Mouse (Mus musculus) Patski (cell line): Measurements from ENCODE around the gene Ism1. TPM values are rescaled to one million over a fixed set of nuclear protein-coding genes. Genes with fewer than 3 reads are reported as not detected.

Experiments
- ATAC-seq: fragments of 100-300 bp; one replicate; pipeline ENCODE4 v1.8.0; 2021
- CTCF ChIA-PET: fragments of 350-600 bp; sonication (Branson Sonifier 250); formaldehyde crosslinking; loops from one replicate; lab custom pipeline; 2022; ENCODE audit warnings: inconsistent platforms; lab: Charles Lee
- POLR2A ChIA-PET: fragments of 350-600 bp; sonication (Branson Sonifier 250); formaldehyde crosslinking; loops from one replicate; lab custom pipeline; 2022; ENCODE audit warnings: antibody characterized with exemption, inconsistent platforms; lab: Charles Lee
- DNase-seq: peaks from one replicate; pipeline ENCODE4 v3.0.0-alpha.2; 2011; ENCODE audit warnings: low read depth, low spot score
- H3K27me3 ChIP-seq: fragments of 371-371 bp; one replicate; pipeline ENCODE4 v1.5.1; 2021
- CTCF ChIP-seq: fragments of 100-300 bp; IDR thresholded peaks from one replicate; pipeline ENCODE4 v1.5.1; 2021
- in situ Hi-C: fragments of 300-500 bp; cut with MboI; formaldehyde crosslinking; loops from 3 replicates; pipeline ENCODE4 v1.11.1; 2018; ENCODE audit warnings: low pct_unique_long_range_greater_than_20kb, mixed read lengths
- polyA plus RNA-seq: library from polyadenylated mRNA; unstranded; gene quantifications from one replicate; pipeline ENCODE4 v1.2.3, GENCODE M21; 2021

Gene Ism1
- polyA plus RNA-seq, 1 experiment from 2014 or later, result not detected

DNA sequence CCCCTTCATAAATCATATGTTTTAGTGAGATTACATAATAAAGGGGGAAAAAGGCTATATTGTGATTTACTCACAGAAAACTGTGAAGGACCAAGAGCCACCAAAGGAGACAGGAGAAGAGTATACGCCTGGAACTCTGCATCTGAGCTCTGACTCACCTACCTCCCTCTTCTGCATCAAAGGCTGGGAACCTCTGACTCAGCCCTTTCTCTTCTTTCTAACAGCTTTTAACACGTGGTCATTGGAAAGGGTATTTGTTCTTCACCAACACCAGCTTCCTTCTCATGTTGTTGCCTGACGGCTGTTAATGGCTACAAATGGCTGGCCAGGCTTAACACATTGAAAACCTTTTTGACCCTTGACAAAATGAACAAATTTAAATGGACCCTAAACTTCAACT, 36.2 kb downstream of the Ism1 start:
- no peak for DNase-seq
- in situ Hi-C loops, result no loop called here
- ChIA-PET POLR2A (interaction anchor here (0.8 kb wide), 1 partner anchor 8 kb away, joined by 3 read pairs; no protein-coding TSS in a partner anchor), CTCF (interaction anchor here (1.3 kb wide), 1 partner anchor 34 kb away, joined by 4 read pairs; no protein-coding TSS in a partner anchor)
- ATAC-seq, result no peak
- no peak for TF ChIP-seq CTCF
- H3K27me3 ChIP-seq, result peaks cover 6% of the 10 kb centered on the region

DNA sequence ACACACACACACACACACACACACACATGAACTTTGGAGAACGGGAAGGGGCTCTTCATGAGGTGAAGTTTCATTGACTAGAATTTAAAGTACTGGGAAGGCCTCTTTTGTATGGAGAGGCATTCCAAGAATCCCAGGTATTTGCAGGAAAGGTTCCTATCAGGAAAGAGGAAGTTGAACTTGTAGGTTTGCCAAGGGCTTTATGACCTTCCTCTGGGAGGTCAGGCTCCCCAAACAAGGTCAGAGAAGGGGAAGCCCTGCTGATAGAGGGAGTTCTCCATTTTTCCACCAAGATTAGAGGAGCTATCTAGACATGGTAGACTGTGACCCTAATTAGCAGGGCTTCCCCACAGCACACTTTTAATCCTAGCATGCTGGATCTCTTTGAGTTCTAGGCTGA, 39.8 kb downstream of the Ism1 start:
- ChIA-PET POLR2A (no interaction called here), CTCF (interaction anchor here (1.0 to 1.4 kb wide), 2 partner anchors 15 to 20 kb away, joined by 3 read pairs; no protein-coding TSS in a partner anchor)
- no peak for TF ChIP-seq CTCF
- in situ Hi-C loops, result no loop called here
- ATAC-seq (no peak), DNase-seq (no peak)
- peaks cover 6% of the 10 kb centered on the region for H3K27me3 ChIP-seq

DNA sequence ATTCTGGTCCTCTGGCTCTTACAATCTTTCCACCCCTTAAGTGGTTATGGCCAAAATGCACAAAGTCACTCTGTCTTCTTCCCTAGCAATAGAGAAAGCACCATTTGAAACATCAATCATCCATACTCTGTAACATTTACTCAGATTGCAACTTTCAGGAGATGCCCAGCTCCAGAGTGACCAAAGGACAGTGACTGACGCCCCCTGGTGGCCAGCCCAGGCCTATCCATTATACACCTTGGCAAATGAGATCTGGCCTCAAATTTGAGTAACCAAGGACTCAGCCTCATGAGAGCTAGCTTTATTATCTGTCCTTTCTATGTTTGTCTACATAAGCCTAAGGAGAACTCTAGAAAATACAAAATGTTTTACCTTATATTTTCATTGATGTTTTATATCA, 44.7 kb downstream of the Ism1 start:
- in situ Hi-C loops, result no loop called here
- no peak for DNase-seq
- CTCF ChIA-PET, result no interaction called here

DNA sequence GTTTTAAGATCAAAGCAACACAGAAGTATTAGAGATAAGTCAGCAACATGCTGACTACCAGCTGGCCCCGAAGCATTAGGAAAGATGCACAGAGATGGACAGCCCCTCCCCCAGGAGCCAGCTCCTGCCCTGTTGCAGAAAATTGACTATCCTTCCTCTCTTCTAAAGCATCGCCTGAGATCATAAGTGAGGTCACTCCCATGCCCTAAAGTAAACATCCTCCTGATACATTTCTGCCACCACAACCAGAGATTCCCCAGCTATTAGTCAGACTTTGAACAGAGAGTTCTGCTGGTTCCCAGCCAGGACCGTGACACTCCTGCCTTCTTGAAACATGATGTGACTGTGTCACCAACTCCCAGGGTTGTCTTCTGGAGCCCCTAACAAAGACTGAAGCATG, 45.3 kb downstream of the Ism1 start:
- DNase-seq (no peak), ATAC-seq (peak; percentile 51)
- POLR2A ChIA-PET, result interaction anchor here (0.6 kb wide), 1 partner anchor 129 kb away, joined by 4 read pairs; no protein-coding TSS in a partner anchor
- CTCF ChIA-PET, result no interaction called here
- TF ChIP-seq CTCF, result no peak
- in situ Hi-C loops, result no loop called here
- H3K27me3 ChIP-seq, result peaks cover 8% of the 10 kb centered on the region

More for the DNA sequence above, 44.7 kb downstream of the Ism1 start:
- H3K27me3 ChIP-seq, result peaks cover 5% of the 10 kb centered on the region
- ATAC-seq, result no peak
- POLR2A ChIA-PET, result interaction anchor here (0.6 kb wide), 1 partner anchor 9 kb away, joined by 3 read pairs; no protein-coding TSS in a partner anchor
- TF ChIP-seq CTCF, result peak; percentile 63

DNA sequence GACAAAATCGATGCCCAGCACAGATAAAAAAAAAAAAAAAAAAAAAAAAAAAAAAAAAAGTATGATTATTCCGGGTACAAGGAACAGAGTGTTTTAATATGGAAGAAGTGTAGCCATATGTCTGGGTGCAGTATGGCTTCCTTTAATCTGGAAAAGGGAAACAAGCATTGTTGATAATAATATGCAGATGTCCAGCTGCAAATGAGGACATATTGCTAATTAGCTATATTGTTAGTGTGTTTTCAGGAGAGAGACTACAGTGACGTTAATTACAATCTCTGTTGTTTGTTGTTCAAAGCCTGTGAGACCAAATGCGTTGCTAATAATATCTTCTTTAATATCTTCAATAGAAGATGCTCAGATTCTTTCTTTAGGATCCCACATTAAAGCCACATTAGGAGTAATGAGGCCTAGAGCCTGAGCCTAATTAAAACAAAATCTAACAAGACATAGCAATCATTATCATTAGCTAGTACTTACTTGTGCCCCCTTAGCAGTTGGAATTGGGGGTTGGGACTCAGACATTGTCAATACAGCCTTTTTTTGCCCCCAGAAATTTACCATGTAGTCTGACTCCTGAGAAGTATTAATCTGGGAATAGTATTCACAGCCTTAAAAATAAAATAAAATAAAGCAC, 46.3 kb downstream of the Ism1 start:
- in situ Hi-C loops, result no loop called here
- DNase-seq (no peak), ATAC-seq (no peak)
- CTCF ChIA-PET, result no interaction called here
- no peak for TF ChIP-seq CTCF
- POLR2A ChIA-PET, result no interaction called here
- H3K27me3 ChIP-seq, result peaks cover 8% of the 10 kb centered on the region

DNA sequence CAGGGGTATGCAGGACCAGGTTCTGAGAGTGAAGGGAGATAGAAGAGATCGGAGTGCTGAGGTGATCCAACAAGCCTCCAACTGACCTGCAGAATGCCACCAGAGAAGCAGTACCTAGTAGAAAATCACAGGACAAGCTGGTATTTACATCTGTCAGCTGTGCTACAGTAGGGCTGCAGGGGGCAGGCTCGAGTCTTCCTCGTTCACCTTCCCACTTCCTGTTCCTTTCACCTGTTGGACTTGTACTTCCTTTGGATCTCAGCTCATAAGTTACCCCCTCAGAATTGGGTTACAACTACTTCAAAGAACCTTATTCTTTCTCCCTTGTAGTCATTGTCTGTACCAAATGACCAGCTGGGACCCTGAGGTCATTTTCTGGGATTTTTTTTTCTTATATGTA, 47.4 kb downstream of the Ism1 start:
- POLR2A ChIA-PET, result no interaction called here
- H3K27me3 ChIP-seq, result peaks cover 8% of the 10 kb centered on the region
- DNase-seq (no peak), ATAC-seq (no peak)
- CTCF ChIA-PET, result interaction anchor here (0.7 kb wide), 1 partner anchor 10 kb away, joined by 3 read pairs; no protein-coding TSS in a partner anchor
- peak; percentile 28 for TF ChIP-seq CTCF
- in situ Hi-C loops, result no loop called here

DNA sequence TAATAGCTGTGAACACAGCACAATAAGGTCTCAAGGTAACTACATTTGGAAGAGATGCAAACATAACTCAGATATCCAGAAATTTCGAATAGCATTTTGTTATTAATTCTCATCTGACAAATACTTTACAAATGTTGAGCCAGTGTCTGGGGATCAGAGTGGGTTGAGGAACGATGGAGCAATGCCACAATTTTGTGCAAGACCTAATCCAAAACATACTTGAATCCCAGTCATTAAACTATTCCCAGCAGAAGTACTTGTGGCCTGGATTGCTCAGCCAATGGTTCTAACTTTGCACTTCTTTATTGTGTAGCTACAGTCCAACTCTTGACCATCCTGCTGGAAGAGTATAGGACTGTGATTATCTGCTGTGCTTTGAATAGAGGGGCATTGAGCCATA, 50.1 kb downstream of the Ism1 start:
- in situ Hi-C loops, result no loop called here
- TF ChIP-seq CTCF, result no peak
- ChIA-PET CTCF (no interaction called here), POLR2A (no interaction called here)
- DNase-seq (no peak), ATAC-seq (no peak)
- peaks cover 8% of the 10 kb centered on the region for H3K27me3 ChIP-seq

DNA sequence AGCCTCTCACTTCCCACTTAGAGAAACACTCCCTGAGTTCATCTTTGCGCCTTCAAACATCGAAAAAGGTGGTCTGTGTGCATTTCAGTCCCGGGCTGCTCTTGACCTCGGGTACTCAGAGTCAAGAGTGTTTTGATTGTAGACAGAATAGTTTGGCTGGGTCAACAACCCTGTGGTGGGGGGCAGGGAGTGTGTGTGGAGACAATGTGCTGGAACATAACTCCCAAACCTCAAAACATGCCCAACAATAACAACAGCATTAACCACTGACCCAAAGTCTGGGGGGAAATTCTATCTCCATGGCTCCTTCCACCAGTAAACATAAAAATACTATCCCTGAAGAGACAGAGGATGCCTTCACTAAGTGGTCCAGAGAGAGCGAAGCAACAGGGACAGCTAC, 51.4 kb downstream of the Ism1 start:
- in situ Hi-C loops, result no loop called here
- ATAC-seq, result no peak

DNA sequence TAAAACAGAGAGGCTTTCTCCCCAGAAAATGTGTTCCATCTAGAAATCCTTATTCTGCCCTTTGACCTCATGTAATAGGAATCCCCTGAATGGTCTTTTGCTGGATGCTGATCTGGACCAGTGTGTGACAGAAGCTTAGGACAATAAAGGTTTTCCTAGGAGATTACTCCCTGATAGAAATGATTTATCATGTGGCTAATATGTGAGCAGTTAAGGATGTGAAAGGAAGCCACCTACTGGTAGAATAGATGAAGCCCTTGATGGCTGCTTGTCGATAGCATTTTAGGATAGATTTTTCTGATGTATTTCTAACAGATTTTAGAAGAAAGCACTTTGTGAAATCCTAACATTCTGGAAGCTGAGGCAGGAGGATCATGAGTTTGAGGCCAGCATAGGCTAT, 64.4 kb downstream of the Ism1 start:
- DNase-seq, result no peak

More for the DNA sequence above, 51.4 kb downstream of the Ism1 start:
- H3K27me3 ChIP-seq, result peaks cover 8% of the 10 kb centered on the region
- CTCF ChIA-PET, result no interaction called here
- POLR2A ChIA-PET, result no interaction called here
- TF ChIP-seq CTCF, result no peak
- no peak for DNase-seq

DNA sequence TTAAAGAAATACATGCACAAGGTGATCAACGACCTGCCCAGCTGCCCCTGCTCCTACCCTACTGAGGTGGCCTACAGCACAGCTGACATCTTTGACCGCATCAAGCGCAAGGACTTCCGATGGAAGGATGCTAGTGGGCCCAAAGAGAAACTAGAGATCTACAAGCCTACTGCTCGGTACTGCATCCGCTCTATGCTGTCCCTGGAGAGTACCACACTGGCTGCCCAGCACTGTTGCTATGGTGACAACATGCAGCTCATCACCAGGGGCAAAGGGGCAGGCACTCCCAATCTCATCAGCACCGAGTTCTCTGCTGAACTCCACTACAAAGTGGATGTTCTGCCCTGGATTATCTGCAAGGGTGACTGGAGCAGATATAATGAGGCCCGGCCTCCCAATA, 79.0 kb downstream of the Ism1 start:
- in situ Hi-C loops, result no loop called here

More for the DNA sequence above, 64.4 kb downstream of the Ism1 start:
- ChIA-PET POLR2A (no interaction called here), CTCF (interaction anchor here (1.3 kb wide), 1 partner anchor 12 kb away, joined by 3 read pairs; no protein-coding TSS in a partner anchor)
- ATAC-seq, result no peak
- TF ChIP-seq CTCF, result no peak
- in situ Hi-C loops, result no loop called here
- peaks cover 5% of the 10 kb centered on the region for H3K27me3 ChIP-seq

DNA sequence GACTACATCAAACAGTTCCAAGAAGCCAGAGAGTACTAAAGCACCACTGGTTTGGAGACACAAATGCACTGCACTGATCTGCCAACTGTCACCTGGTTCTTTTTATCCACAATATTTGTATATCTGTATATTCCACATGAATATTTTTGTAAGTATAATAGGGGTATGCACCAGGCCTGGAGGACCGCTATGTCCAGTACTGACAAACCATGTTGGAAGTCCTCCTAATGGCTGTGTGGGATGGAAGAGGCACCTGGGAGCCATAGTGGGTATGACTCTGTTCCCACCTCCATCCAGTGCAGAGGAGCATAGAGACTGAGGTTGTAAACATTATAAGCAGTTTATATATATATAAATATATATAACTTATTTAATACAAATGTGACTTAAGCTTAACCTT, 79.5 kb downstream of the Ism1 start:
- ATAC-seq, result no peak
- peaks cover 11% of the 10 kb centered on the region for H3K27me3 ChIP-seq
- ChIA-PET CTCF (interaction anchor here (1.4 kb wide), 1 partner anchor 21 kb away, joined by 4 read pairs; no protein-coding TSS in a partner anchor), POLR2A (no interaction called here)
- no peak for TF ChIP-seq CTCF
- in situ Hi-C loops, result no loop called here
- no peak for DNase-seq

More for the DNA sequence above, 79.0 kb downstream of the Ism1 start:
- CTCF ChIA-PET, result no interaction called here
- ATAC-seq (no peak), DNase-seq (no peak)
- POLR2A ChIA-PET, result no interaction called here
- H3K27me3 ChIP-seq, result peaks cover 11% of the 10 kb centered on the region
- no peak for TF ChIP-seq CTCF
